Mouse (Mus musculus): ENCODE measurements around the gene 9530077C05Rik.
"Not testable (repeated sequence)": the region's sequence is repeated elsewhere in the genome, so short reads cannot be mapped to it uniquely, and the experiment has no call there.

GRCm38 (mm10) chr9:22408344-22408743 lies 3.0 kb upstream of the 9530077C05Rik start:
- TF ChIP-seq CTCF (IDR thresholded peaks at IDR 0.05; ENCODE audit: insufficient read depth, low read length); POLR2A (IDR thresholded peaks at IDR 0.05; ENCODE audit: borderline replicate concordance, extremely low read depth, low read depth, low read length): not testable (repeated sequence)

Data from lung, adult 2 months (tissue).